Mouse (Mus musculus) heart, embryonic 12.5 days (tissue): ENCODE measurements around the gene Ly75. TPM values are rescaled to one million over a fixed set of nuclear protein-coding genes. Genes with fewer than 3 reads are reported as not detected.

ENCODE experiments used
- ATAC-seq: fragments of 200-750 bp; cut with Nextera tagmentation; 2 replicates; pipeline ENCODE4 v1.8.0; 2017; ENCODE audit warnings: moderate TSS enrichment, moderate library complexity; ENCODE audit not compliant: insufficient number of reproducible peaks, low FRiP score
- H3K27ac ChIP-seq: fragments of 300-500 bp; sonication (generic); 2 replicates; pipeline ENCODE4 v1.5.1; 2016; ENCODE audit warnings: mild to moderate bottlenecking, moderate library complexity; ENCODE audit not compliant: poor library complexity, severe bottlenecking
- H3K27me3 ChIP-seq: fragments of 300-500 bp; sonication (generic); replicated peaks from 2 replicates; pipeline ENCODE4 v1.6.1; 2016; ENCODE audit warnings: mild to moderate bottlenecking, moderate library complexity
- H3K36me3 ChIP-seq: fragments of 300-500 bp; sonication (generic); 2 replicates; pipeline ENCODE4 v1.6.1; 2016; ENCODE audit warnings: mild to moderate bottlenecking, moderate library complexity
- H3K4me1 ChIP-seq: fragments of 300-500 bp; sonication (generic); replicated peaks from 2 replicates; pipeline ENCODE4 v1.6.1; 2016; ENCODE audit warnings: mild to moderate bottlenecking
- H3K4me2 ChIP-seq: fragments of 300-500 bp; sonication (generic); 2 replicates; pipeline ENCODE4 v1.6.1; 2016; ENCODE audit warnings: mild to moderate bottlenecking, moderate library complexity
- H3K4me3 ChIP-seq: fragments of 300-500 bp; sonication (generic); 2 replicates; pipeline ENCODE4 v1.5.1; 2016; ENCODE audit warnings: mild to moderate bottlenecking
- H3K9ac ChIP-seq: fragments of 300-500 bp; sonication (generic); 2 replicates; pipeline ENCODE4 v1.6.1; 2016; ENCODE audit warnings: mild to moderate bottlenecking, moderate library complexity
- H3K9me3 ChIP-seq: fragments of 300-500 bp; sonication (generic); replicated peaks from 2 replicates; pipeline ENCODE4 v1.6.1; 2016; ENCODE audit warnings: mild to moderate bottlenecking, moderate library complexity
- WGBS: fragments of 180-500 bp; shearing (Covaris S2); methylation state at CpG from one replicate; pipeline ENCODE4 v1.1.7; 2016; 5-methylcytosine and 5-hydroxymethylcytosine counted together
- polyA plus RNA-seq: library from polyadenylated mRNA; unstranded; fragments of >200 nt; fragmentation: Nextera tagmentation; extraction: Ambion mirVana; gene quantifications from 2 replicates; pipeline ENCODE4 v1.2.1, GENCODE M21; 2016

Ly75 gene
- polyA plus RNA-seq, result 2.6 and 2.9 TPM in 2 replicates

DNA sequence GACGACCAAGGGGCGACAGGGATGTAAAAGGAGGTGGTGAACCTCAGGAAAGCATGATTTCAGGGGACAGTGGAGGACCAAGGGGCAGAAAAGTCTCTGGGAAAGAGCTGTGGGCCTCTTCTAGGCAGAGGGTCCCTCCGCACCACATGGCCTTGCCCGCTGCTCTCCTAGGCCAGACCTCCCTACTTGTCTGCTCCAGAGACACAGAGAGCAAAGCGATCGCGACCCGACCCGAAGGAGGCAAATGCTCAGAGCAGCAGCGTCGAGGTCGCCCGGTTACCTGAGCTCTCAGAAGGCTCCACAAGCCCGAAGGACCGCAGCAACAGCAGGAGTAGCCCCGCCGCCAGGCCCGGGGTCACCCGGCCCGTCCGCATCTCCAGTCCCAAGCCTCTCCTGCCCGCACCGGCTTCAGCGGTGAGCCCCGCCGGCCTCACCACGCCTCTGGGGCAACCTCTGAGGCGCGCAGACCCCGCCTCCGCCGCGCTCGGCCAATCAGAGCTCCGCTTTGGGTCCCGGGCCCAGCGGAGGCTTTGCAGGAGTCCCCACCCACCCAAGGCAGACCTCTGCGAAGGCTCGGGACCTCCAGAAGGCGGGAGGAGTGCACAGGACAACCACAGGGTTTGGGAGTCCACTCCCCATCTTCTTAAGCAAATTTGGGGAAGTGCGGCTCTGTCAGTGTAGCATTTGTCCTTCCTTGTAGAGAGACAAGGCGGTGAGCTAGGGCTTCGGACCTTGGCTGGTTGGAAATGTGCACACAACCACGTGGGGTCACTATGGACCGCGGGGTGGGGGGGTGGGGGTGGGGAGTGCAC, at the start of gene Ly75:
Ly75 (minus strand) TSS at position 446 of the 812 bp plus-strand sequence.
- Histone ChIP-seq H3K27me3 (peaks cover 6% of the 10 kb centered on the region), H3K9ac (peak within 1 kb of the TSS; percentile 70), H3K36me3 (no peaks in the 10 kb centered on the region), H3K27ac (no peak within 1 kb of the TSS), H3K4me3 (peak within 1 kb of the TSS; percentile 60), H3K9me3 (no peaks in the 10 kb centered on the region), H3K4me1 (peaks cover 8% of the 10 kb centered on the region; the same call in 1 of the 2 replicates), H3K4me2 (peak within 1 kb of the TSS; percentile 83)
- ATAC-seq, result peak; percentile 97
- 1% methylated on average over 46 of the region's 46 CpGs for WGBS

DNA sequence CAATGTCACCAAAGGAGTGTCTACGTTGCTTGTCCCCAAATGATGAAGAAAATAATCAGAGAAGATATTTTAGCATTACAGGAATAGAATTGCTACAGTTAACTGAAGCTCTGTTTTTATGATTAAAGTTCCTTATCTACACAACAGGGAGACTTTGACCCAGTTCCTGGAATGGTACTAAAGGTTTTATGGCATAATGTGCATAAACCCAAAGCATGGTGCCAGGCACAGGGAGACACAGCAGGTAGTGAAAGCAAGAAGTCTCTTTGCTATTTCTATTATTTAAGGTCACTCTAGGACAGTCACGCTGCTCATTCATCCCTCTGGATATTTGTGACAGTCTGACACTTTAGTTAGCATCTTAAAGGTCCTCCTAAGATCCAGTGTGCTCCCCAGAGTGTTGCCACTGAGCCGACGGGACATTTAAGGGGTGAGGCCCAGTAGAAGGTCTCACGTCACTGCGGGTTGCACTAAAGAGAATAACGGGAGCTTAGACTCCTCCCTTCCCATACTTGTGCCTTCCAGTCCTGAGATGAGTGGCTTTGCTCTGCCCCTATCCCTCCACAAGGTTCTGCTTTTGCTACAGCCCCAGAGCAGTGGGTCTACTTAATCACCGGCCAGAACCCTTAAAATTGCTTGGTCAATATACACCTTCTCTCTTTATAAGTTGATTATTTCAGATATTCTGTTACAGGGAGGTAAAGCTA, 47.4 kb upstream of the Ly75 start:
- Histone ChIP-seq H3K9me3 (no peaks in the 10 kb centered on the region), H3K27me3 (no peaks in the 10 kb centered on the region), H3K36me3 (no peaks in the 10 kb centered on the region), H3K27ac (no peak overlapping the region), H3K4me2 (no peak overlapping the region), H3K9ac (no peak overlapping the region), H3K4me1 (0 out of 2 replicates have a peak, but pooled peaks cover 4% of the 10 kb centered on the region), H3K4me3 (no peak overlapping the region)
- 76% methylated on average over 8 of the region's 8 CpGs for WGBS
- ATAC-seq, result no peak

GRCm38 (mm10) chr2:60418075-60418474, 35.0 kb upstream of the Ly75 start:
- no peak overlapping the region for H3K27ac ChIP-seq
- no peaks in the 10 kb centered on the region for H3K27me3 ChIP-seq
- H3K4me1 ChIP-seq, result no peaks in the 10 kb centered on the region
- peak; percentile 51 for ATAC-seq
- no peaks in the 10 kb centered on the region for H3K9me3 ChIP-seq
- no peak overlapping the region for H3K9ac ChIP-seq
- WGBS, result 3% methylated on average over 6 of the region's 6 CpGs
- H3K4me2 ChIP-seq, result no peak overlapping the region
- H3K4me3 ChIP-seq, result no peak overlapping the region
- H3K36me3 ChIP-seq, result no peaks in the 10 kb centered on the region

- Histone ChIP-seq H3K9ac (no peak overlapping the region), H3K36me3 (no peaks in the 10 kb centered on the region), H3K9me3 (no peaks in the 10 kb centered on the region), H3K4me1 (no peaks in the 10 kb centered on the region), H3K4me2 (no peak overlapping the region), H3K27ac (no peak overlapping the region), H3K4me3 (no peak overlapping the region), H3K27me3 (no peaks in the 10 kb centered on the region)
- no peak for ATAC-seq
- WGBS, result 51% methylated on average over 8 of the region's 8 CpGs
These were observed 31.2 kb upstream of the Ly75 start for GRCm38 (mm10) chr2:60414334-60414733.

DNA sequence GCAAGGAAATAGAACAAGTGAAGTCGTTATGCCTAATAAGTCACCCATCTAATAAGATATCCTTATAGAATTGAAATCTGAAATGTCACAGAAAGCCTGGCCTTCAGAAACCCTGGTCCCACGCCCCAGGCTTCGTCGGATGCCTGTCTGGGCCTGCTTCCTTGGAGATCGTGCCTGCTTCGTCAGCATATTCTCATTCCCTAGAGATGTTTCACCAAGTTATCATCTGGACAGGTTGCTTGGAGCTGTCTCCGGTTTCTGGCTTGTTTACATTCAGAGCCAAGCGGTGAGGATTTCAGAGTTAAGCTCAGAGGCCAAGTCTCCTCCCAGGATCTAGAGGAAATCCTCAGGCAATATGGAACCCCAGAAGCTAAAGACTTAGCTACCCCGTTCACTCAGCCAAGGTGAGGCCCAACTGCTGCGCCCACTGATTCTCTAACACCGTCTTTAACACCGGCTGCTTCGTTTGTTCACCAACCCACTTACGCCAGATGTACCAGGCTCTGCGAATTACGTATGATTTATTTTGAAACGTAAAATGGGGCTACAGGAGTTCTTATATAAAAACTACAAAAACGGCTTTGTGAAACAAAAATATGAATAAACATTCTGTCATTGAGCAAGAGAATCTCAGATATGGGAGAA, 30.0 kb upstream of the Ly75 start:
- 79% methylated on average over 18 of the region's 18 CpGs for WGBS
- H3K9me3 ChIP-seq, result no peaks in the 10 kb centered on the region
- H3K27me3 ChIP-seq, result no peaks in the 10 kb centered on the region
- no peak overlapping the region for H3K4me2 ChIP-seq
- no peak overlapping the region for H3K4me3 ChIP-seq
- no peaks in the 10 kb centered on the region for H3K4me1 ChIP-seq
- no peak for ATAC-seq
- H3K36me3 ChIP-seq, result no peaks in the 10 kb centered on the region
- no peak overlapping the region for H3K9ac ChIP-seq
- no peak overlapping the region for H3K27ac ChIP-seq

DNA sequence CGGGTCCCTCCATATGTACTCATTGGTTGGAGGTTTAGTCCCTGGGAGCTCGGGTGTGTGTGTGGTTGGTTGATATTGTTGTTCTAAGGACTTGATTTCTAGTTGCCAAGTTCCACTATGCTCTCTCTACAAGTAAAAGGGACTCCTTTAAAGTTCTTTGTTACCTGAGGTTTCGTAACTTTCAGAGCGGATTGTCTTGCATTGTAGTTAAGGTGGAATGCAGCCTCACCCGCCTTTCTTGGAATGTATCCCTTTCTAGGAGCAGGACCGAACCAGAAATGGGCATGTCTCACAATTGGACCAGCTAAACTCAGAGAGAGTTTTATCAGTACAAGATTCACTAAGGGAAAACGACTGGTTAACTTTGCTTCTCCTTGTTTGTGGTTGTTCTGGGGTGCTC, 28.1 kb upstream of the Ly75 start:
- Histone ChIP-seq H3K4me1 (no peaks in the 10 kb centered on the region), H3K9ac (no peak overlapping the region), H3K9me3 (no peaks in the 10 kb centered on the region), H3K27me3 (no peaks in the 10 kb centered on the region), H3K4me3 (no peak overlapping the region), H3K27ac (no peak overlapping the region), H3K36me3 (no peaks in the 10 kb centered on the region), H3K4me2 (no peak overlapping the region)
- 79% methylated on average over 7 of the region's 7 CpGs for WGBS
- no peak for ATAC-seq

GRCm38 (mm10) chr2:60409989-60410763, 27.1 kb upstream of the Ly75 start:
- no peak for ATAC-seq
- 63% methylated on average over 11 of the region's 11 CpGs for WGBS
- Histone ChIP-seq H3K9ac (no peak overlapping the region), H3K27me3 (no peaks in the 10 kb centered on the region), H3K4me3 (no peak overlapping the region), H3K27ac (no peak overlapping the region), H3K9me3 (no peaks in the 10 kb centered on the region), H3K4me1 (no peaks in the 10 kb centered on the region), H3K4me2 (no peak overlapping the region), H3K36me3 (no peaks in the 10 kb centered on the region)

DNA sequence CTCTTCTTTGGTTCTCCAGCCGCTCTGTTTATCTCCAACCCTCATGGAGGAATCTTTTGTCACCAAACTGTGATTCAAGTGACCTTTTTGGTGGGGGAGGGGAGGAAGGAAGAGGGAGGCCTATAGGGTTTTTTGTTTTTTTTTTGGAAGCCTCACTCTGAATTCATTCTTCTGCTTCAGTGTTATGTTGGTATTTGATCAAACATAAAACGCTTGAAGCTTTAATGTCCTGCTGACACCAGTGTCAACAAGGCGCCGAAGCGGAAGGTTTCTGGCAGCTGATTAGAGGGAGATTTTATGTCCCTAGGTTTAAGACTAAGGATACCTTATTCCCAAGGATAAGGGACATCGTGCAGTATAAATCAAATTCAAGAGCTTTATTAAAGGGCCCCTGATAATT, 26.1 kb upstream of the Ly75 start:
- H3K4me2 ChIP-seq, result no peak overlapping the region
- H3K4me1 ChIP-seq, result no peaks in the 10 kb centered on the region
- ATAC-seq, result no peak
- no peak overlapping the region for H3K4me3 ChIP-seq
- no peaks in the 10 kb centered on the region for H3K36me3 ChIP-seq
- H3K27me3 ChIP-seq, result no peaks in the 10 kb centered on the region
- no peak overlapping the region for H3K27ac ChIP-seq
- WGBS, result 61% methylated on average over 6 of the region's 6 CpGs
- no peaks in the 10 kb centered on the region for H3K9me3 ChIP-seq
- H3K9ac ChIP-seq, result no peak overlapping the region

DNA sequence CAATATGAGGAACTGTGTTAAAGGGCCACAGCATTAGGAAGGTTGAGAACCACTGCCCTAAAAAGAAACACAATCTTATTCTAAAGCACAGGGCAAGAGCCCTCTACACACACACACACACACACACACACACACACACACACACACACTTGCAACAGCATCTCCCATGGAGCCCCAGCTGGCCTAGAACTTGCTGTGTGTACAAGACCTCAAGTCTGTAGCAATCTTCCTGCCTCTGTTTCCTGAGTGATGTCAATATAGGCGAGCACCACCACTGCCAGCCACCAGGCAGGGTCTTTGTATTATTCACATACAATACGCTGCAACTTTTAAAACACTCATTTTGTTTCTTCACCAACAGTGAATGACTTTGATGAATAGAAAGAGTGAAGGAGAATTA, 24.3 kb upstream of the Ly75 start:
- no peak overlapping the region for H3K27ac ChIP-seq
- no peak overlapping the region for H3K9ac ChIP-seq
- H3K4me1 ChIP-seq, result no peaks in the 10 kb centered on the region
- no peak for ATAC-seq
- H3K9me3 ChIP-seq, result no peaks in the 10 kb centered on the region
- H3K27me3 ChIP-seq, result no peaks in the 10 kb centered on the region
- no peak overlapping the region for H3K4me3 ChIP-seq
- no peaks in the 10 kb centered on the region for H3K36me3 ChIP-seq
- no peak overlapping the region for H3K4me2 ChIP-seq
- 80% methylated on average over 2 of the region's 2 CpGs for WGBS

GRCm38 (mm10) chr2:60405431-60405830, 22.3 kb upstream of the Ly75 start:
- no peaks in the 10 kb centered on the region for H3K36me3 ChIP-seq
- no peaks in the 10 kb centered on the region for H3K27me3 ChIP-seq
- no peak overlapping the region for H3K9ac ChIP-seq
- no peaks in the 10 kb centered on the region for H3K9me3 ChIP-seq
- no peak overlapping the region for H3K27ac ChIP-seq
- no peaks in the 10 kb centered on the region for H3K4me1 ChIP-seq
- no peak for ATAC-seq
- 91% methylated on average over 5 of the region's 5 CpGs for WGBS
- no peak overlapping the region for H3K4me3 ChIP-seq
- no peak overlapping the region for H3K4me2 ChIP-seq

- 79% methylated on average over 7 of the region's 7 CpGs for WGBS
- H3K9ac ChIP-seq, result no peak overlapping the region
- no peak for ATAC-seq
These were observed 21.7 kb upstream of the Ly75 start for GRCm38 (mm10) chr2:60404763-60405162.

More at GRCm38 (mm10) chr2:60404763-60405162, 21.7 kb upstream of the Ly75 start:
- Histone ChIP-seq H3K4me1 (no peaks in the 10 kb centered on the region), H3K36me3 (no peaks in the 10 kb centered on the region), H3K27ac (no peak overlapping the region), H3K4me2 (no peak overlapping the region), H3K27me3 (no peaks in the 10 kb centered on the region), H3K4me3 (no peak overlapping the region), H3K9me3 (no peaks in the 10 kb centered on the region)
